Mouse (Mus musculus) CH12.LX (cell line): ENCODE results near the gene Pkn1. TPM values are rescaled to one million over a fixed set of nuclear protein-coding genes. Genes with fewer than 3 reads are reported as not detected.

Source experiments
- DNase-seq: peaks from one replicate; pipeline ENCODE4 v3.0.0-alpha.2; 2013; ENCODE audit errors: extremely low read depth
- H3K27ac ChIP-seq: 2 replicates; pipeline ENCODE4 v1.5.1; 2012; ENCODE audit warnings: low read depth, mild to moderate bottlenecking, control low read depth, moderate library complexity; ENCODE audit not compliant: insufficient read depth
- H3K27me3 ChIP-seq: replicated peaks from 2 replicates; pipeline ENCODE3; 2012; ENCODE audit warnings: inconsistent platforms
- H3K36me3 ChIP-seq, 2 experiments: replicated peaks in 1 of 2; 2 replicates each; pipeline versions ENCODE3 to v1.6.1; 2012; ENCODE audit warnings: inconsistent platforms in 1 of 2, low read length in 1 of 2, mild to moderate bottlenecking in 1 of 2, mixed read lengths in 1 of 2, moderate library complexity in 1 of 2; ENCODE audit not compliant: control insufficient read depth in 1 of 2, insufficient read depth in 1 of 2
- H3K4me1 ChIP-seq, 2 experiments: 2 replicates each; pipeline ENCODE4 v1.6.1; 2012; ENCODE audit warnings: inconsistent platforms in 1 of 2, moderate library complexity in 1 of 2; ENCODE audit not compliant: insufficient read depth in 2 of 2, control insufficient read depth in 1 of 2
- H3K4me2 ChIP-seq: 2 replicates; pipeline ENCODE4 v1.6.1; 2012; ENCODE audit warnings: low read depth, mild to moderate bottlenecking, control low read depth; ENCODE audit not compliant: poor library complexity, insufficient read depth, severe bottlenecking
- H3K4me3 ChIP-seq, 3 experiments: fragments of 150-350 bp in 1 of 3; sonication (generic) in 1 of 3; replicated peaks in 1 of 3; 2 replicates each; pipeline versions ENCODE3 to v1.5.1; 2011 to 2012; ENCODE audit warnings: low read depth in 2 of 3, low read length in 2 of 3, mild to moderate bottlenecking in 2 of 3, moderate library complexity in 2 of 3, control low read depth in 1 of 3, improper control_type of control experiment in 1 of 3, inconsistent platforms in 1 of 3, mixed read lengths in 1 of 3; ENCODE audit not compliant: poor library complexity in 1 of 3
- H3K79me2 ChIP-seq: replicated peaks from 2 replicates; pipeline ENCODE4 v1.6.1; 2012; ENCODE audit warnings: mild to moderate bottlenecking, moderate library complexity; ENCODE audit not compliant: control insufficient read depth, poor library complexity, insufficient read depth, severe bottlenecking; ENCODE audit errors: extremely low read depth
- H3K9ac ChIP-seq: 2 replicates; pipeline ENCODE4 v1.6.1; 2012; ENCODE audit warnings: low read depth, mild to moderate bottlenecking, control low read depth, moderate library complexity; ENCODE audit not compliant: insufficient read depth
- H3K9me3 ChIP-seq: replicated peaks from 2 replicates; pipeline ENCODE3; 2012; ENCODE audit warnings: low read length, inconsistent platforms, mixed read lengths
- CHD1 ChIP-seq: IDR thresholded peaks from 2 replicates; pipeline ENCODE4 v1.6.1; 2012; ENCODE audit warnings: low read depth, low read length, improper control_type of control experiment, inconsistent platforms
- CHD2 ChIP-seq: IDR thresholded peaks from 2 replicates; pipeline ENCODE4 v1.6.1; 2011; ENCODE audit warnings: low read length, improper control_type of control experiment
- CTCF ChIP-seq, 2 experiments: IDR thresholded peaks in 1 of 2; conservative IDR thresholded peaks in 1 of 2; 2 replicates each; pipeline ENCODE4 v1.5.1; 2011 to 2012; ENCODE audit warnings: low read depth in 2 of 2, low read length in 2 of 2, improper control_type of control experiment in 1 of 2, inconsistent platforms in 1 of 2, mild to moderate bottlenecking in 1 of 2, moderate library complexity in 1 of 2
- ETS1 ChIP-seq: conservative IDR thresholded peaks from 2 replicates; pipeline ENCODE4 v1.6.1; 2012; ENCODE audit warnings: low read depth, mild to moderate bottlenecking, inconsistent platforms, low read length, improper control_type of control experiment, moderate library complexity
- GABPA ChIP-seq: IDR thresholded peaks from 2 replicates; pipeline ENCODE4 v1.6.1; 2012; ENCODE audit warnings: low read depth, low read length, improper control_type of control experiment, inconsistent platforms; ENCODE audit not compliant: insufficient replicate concordance
- HCFC1 ChIP-seq: IDR thresholded peaks from 2 replicates; pipeline ENCODE4 v1.6.1; 2012; ENCODE audit warnings: low read depth, mild to moderate bottlenecking, inconsistent platforms, low read length, improper control_type of control experiment
- IRF4 ChIP-seq: IDR thresholded peaks from 2 replicates; pipeline ENCODE4 v1.6.1; 2014; ENCODE audit warnings: low read depth, mild to moderate bottlenecking, inconsistent platforms, low read length, improper control_type of control experiment
- JUN ChIP-seq: IDR thresholded peaks from 2 replicates; pipeline ENCODE4 v1.6.1; 2011; ENCODE audit warnings: low read depth, mild to moderate bottlenecking, low read length, improper control_type of control experiment, moderate library complexity; ENCODE audit not compliant: insufficient read depth
- JUND ChIP-seq: conservative IDR thresholded peaks from 2 replicates; pipeline ENCODE4 v1.6.1; 2011; ENCODE audit warnings: low read depth, low read length, improper control_type of control experiment
- KAT2A ChIP-seq: IDR thresholded peaks from 2 replicates; pipeline ENCODE4 v1.6.1; 2012; ENCODE audit warnings: low read length, improper control_type of control experiment, inconsistent platforms; ENCODE audit not compliant: insufficient replicate concordance
- MAFK ChIP-seq: IDR thresholded peaks from 2 replicates; pipeline ENCODE4 v1.6.1; 2011; ENCODE audit warnings: low read length, improper control_type of control experiment; ENCODE audit not compliant: insufficient replicate concordance
- MAX ChIP-seq: IDR thresholded peaks from 2 replicates; pipeline ENCODE4 v1.6.1; 2011; ENCODE audit warnings: low read length, improper control_type of control experiment
- MAZ ChIP-seq: IDR thresholded peaks from 2 replicates; pipeline ENCODE4 v1.6.1; 2012; ENCODE audit warnings: low read depth, mild to moderate bottlenecking, inconsistent platforms, low read length, improper control_type of control experiment, moderate library complexity
- MEF2A ChIP-seq: IDR thresholded peaks from 2 replicates; pipeline ENCODE4 v1.6.1; 2014; ENCODE audit warnings: low read depth, mild to moderate bottlenecking, inconsistent platforms, low read length, improper control_type of control experiment, borderline replicate concordance
- MXI1 ChIP-seq: IDR thresholded peaks from 2 replicates; pipeline ENCODE4 v1.6.1; 2011; ENCODE audit warnings: mild to moderate bottlenecking, low read depth, low read length, improper control_type of control experiment
- MYC ChIP-seq: IDR thresholded peaks from 2 replicates; pipeline ENCODE4 v1.6.1; 2011; ENCODE audit warnings: low read depth, mild to moderate bottlenecking, improper control_type of control experiment, low read length
- NELFE ChIP-seq: IDR thresholded peaks from 2 replicates; pipeline ENCODE4 v1.6.1; 2011; ENCODE audit warnings: low read depth, low read length, improper control_type of control experiment
- NRF1 ChIP-seq: IDR thresholded peaks from 2 replicates; pipeline ENCODE4 v1.6.1; 2014; ENCODE audit warnings: low read depth, mild to moderate bottlenecking, inconsistent platforms, low read length, improper control_type of control experiment, moderate library complexity
- PAX5 ChIP-seq: IDR thresholded peaks from 2 replicates; pipeline ENCODE4 v1.6.1; 2012; ENCODE audit warnings: low read length, inconsistent platforms, mixed read lengths
- POLR2A ChIP-seq: IDR thresholded peaks from 2 replicates; pipeline ENCODE4 v1.6.1; 2011; ENCODE audit warnings: low read depth, mild to moderate bottlenecking, improper control_type of control experiment, low read length
- POLR2AphosphoS2 ChIP-seq: IDR thresholded peaks from 2 replicates; pipeline ENCODE4 v1.6.1; 2011; ENCODE audit warnings: low read depth, low read length, improper control_type of control experiment
- RCOR1 ChIP-seq: conservative IDR thresholded peaks from 2 replicates; pipeline ENCODE4 v1.6.1; 2012; ENCODE audit warnings: low read depth, mild to moderate bottlenecking, inconsistent platforms, low read length, improper control_type of control experiment
- SIN3A ChIP-seq: IDR thresholded peaks from 2 replicates; pipeline ENCODE4 v1.6.1; 2012; ENCODE audit warnings: low read length, improper control_type of control experiment, inconsistent platforms
- SMC3 ChIP-seq: IDR thresholded peaks from 2 replicates; pipeline ENCODE4 v1.6.1; 2011; ENCODE audit warnings: low read depth, low read length, improper control_type of control experiment
- TBP ChIP-seq: conservative IDR thresholded peaks from 2 replicates; pipeline ENCODE4 v1.6.1; 2011; ENCODE audit warnings: low read depth, low read length, improper control_type of control experiment
- TCF12 ChIP-seq: IDR thresholded peaks from 2 replicates; pipeline ENCODE4 v1.6.1; 2014; ENCODE audit warnings: low read depth, mild to moderate bottlenecking, inconsistent platforms, low read length, improper control_type of control experiment
- UBTF ChIP-seq: IDR thresholded peaks from 2 replicates; pipeline ENCODE4 v1.6.1; 2012; ENCODE audit warnings: low read depth, mild to moderate bottlenecking, inconsistent platforms, low read length, improper control_type of control experiment, moderate library complexity
- USF1 ChIP-seq: IDR thresholded peaks from 2 replicates; pipeline ENCODE4 v1.6.1; 2014; ENCODE audit warnings: low read depth, mild to moderate bottlenecking, inconsistent platforms, low read length, improper control_type of control experiment
- USF2 ChIP-seq: conservative IDR thresholded peaks from 2 replicates; pipeline ENCODE4 v1.6.1; 2011; ENCODE audit warnings: low read depth, low read length, improper control_type of control experiment
- ZC3H11A ChIP-seq: IDR thresholded peaks from 2 replicates; pipeline ENCODE4 v1.6.1; 2012; ENCODE audit warnings: low read depth, mild to moderate bottlenecking, inconsistent platforms, low read length, improper control_type of control experiment
- ZKSCAN1 ChIP-seq: IDR thresholded peaks from 2 replicates; pipeline ENCODE4 v1.6.1; 2012; ENCODE audit warnings: low read depth, inconsistent platforms, low read length, improper control_type of control experiment, borderline replicate concordance
- ZMIZ1 ChIP-seq: IDR thresholded peaks from 2 replicates; pipeline ENCODE4 v1.6.1; 2012; ENCODE audit warnings: low read depth, mild to moderate bottlenecking, inconsistent platforms, low read length, improper control_type of control experiment
- dilution Hi-C: fragments of 300-500 bp; cut with MboI; formaldehyde crosslinking; loops from 2 replicates; pipeline ENCODE4 v1.14.3; 2020; ENCODE audit warnings: low sequenced_read_pairs; ENCODE audit not compliant: extremely low pct_unique_long_range_greater_than_20kb, extremely low pct_ligation_motif_present
- in situ Hi-C: fragments of 300-500 bp; cut with MboI; formaldehyde crosslinking; loops from 3 replicates; pipeline ENCODE4 v1.14.3; 2019; ENCODE audit warnings: low sequenced_read_pairs, low pct_ligation_motif_present, low pct_unique_long_range_greater_than_20kb, mixed read lengths
- polyA plus RNA-seq: library from polyadenylated mRNA; unstranded; fragments of >175 nt; gene quantifications from 2 replicates; pipeline ENCODE4 v1.2.1, GENCODE M21; 2012; ENCODE audit warnings: low read depth; ENCODE audit not compliant: insufficient read length
- total RNA-seq, 2 experiments: library from RNA; depleted of rRNA; stranded (reverse); fragments of 300-350 nt in 1 of 2; fragments of >200 nt in 1 of 2; gene quantifications; 2 replicates each; pipeline ENCODE4 v1.2.3; 2012 to 2014

The Pkn1 gene
- total and polyA plus RNA-seq, 3 experiments = 33.5 to 58.8 (median 47.8) TPM

- DNase-seq = no peak
- in situ Hi-C loops (no loop called here), dilution Hi-C loops (no loop called here)
- peaks cover 5 to 13% of the 10 kb centered on the region in 2 experiments for H3K4me1 ChIP-seq
- no peak overlapping the region for H3K27ac ChIP-seq
- no peak for TF ChIP-seq SIN3A
- no peak for TF ChIP-seq MAFK
- TF ChIP-seq MAX = no peak
- TF ChIP-seq ETS1 = no peak
- TF ChIP-seq KAT2A = no peak
- TF ChIP-seq MAZ = no peak
- no peak for TF ChIP-seq POLR2A
- no peak for TF ChIP-seq GABPA
- no peak for TF ChIP-seq HCFC1
- no peak for TF ChIP-seq CTCF (conservative IDR thresholded peaks at IDR 0.05 in 1 of 2, IDR thresholded peaks at IDR 0.05 in 1 of 2; ENCODE audit: low read depth in 2 of 2, low read length in 2 of 2)
- no peak for TF ChIP-seq ZKSCAN1
- TF ChIP-seq USF2 = no peak
- no peak for TF ChIP-seq TBP
- no peak for TF ChIP-seq NRF1
- TF ChIP-seq JUND = no peak
- no peak for TF ChIP-seq TCF12
- no peak for TF ChIP-seq POLR2AphosphoS2
- H3K9me3 ChIP-seq = peaks cover 9% of the 10 kb centered on the region
- H3K36me3 ChIP-seq = peaks cover 15 to 52% of the 10 kb centered on the region in 2 experiments
- H3K9ac ChIP-seq = no peak overlapping the region
- no peak overlapping the region for H3K4me3 ChIP-seq
- no peak overlapping the region for H3K4me2 ChIP-seq
- no peaks in the 10 kb centered on the region for H3K79me2 ChIP-seq
- H3K27me3 ChIP-seq = no peaks in the 10 kb centered on the region
Observed at GRCm38 (mm10) chr8:83664096-83664495, 34.9 kb downstream of the Pkn1 start.

- in situ Hi-C loops = no loop called here
- DNase-seq = peak; percentile 84
- Histone ChIP-seq H3K9ac (no peak overlapping the region), H3K79me2 (no peaks in the 10 kb centered on the region), H3K4me3 (no peak overlapping the region), H3K4me1 (peaks cover 5 to 13% of the 10 kb centered on the region in 2 experiments), H3K27ac (no peak overlapping the region), H3K36me3 (peaks cover 0 to 35% of the 10 kb centered on the region in 2 experiments), H3K9me3 (no peaks in the 10 kb centered on the region), H3K4me2 (no peak overlapping the region), H3K27me3 (no peaks in the 10 kb centered on the region)
- dilution Hi-C loops = no loop called here
- TF ChIP-seq UBTF = no peak
- peak; percentile 75 for TF ChIP-seq SMC3
- no peak for TF ChIP-seq NRF1
- peak; percentile 92 for TF ChIP-seq CTCF (conservative IDR thresholded peaks at IDR 0.05 in 1 of 2, IDR thresholded peaks at IDR 0.05 in 1 of 2; ENCODE audit: low read depth in 2 of 2, low read length in 2 of 2)
- TF ChIP-seq MAZ = no peak
- TF ChIP-seq MYC = no peak
- TF ChIP-seq MEF2A = no peak
- TF ChIP-seq SIN3A = no peak
- no peak for TF ChIP-seq ZKSCAN1
- TF ChIP-seq IRF4 = no peak
- TF ChIP-seq JUN = no peak
- no peak for TF ChIP-seq JUND
- no peak for TF ChIP-seq NELFE
- no peak for TF ChIP-seq ZMIZ1
- TF ChIP-seq HCFC1 = no peak
- TF ChIP-seq MXI1 = no peak
- TF ChIP-seq PAX5 = no peak
- no peak for TF ChIP-seq RCOR1
- TF ChIP-seq ZC3H11A = no peak
- no peak for TF ChIP-seq USF2
- no peak for TF ChIP-seq TCF12
- TF ChIP-seq ETS1 = no peak
- no peak for TF ChIP-seq POLR2AphosphoS2
- no peak for TF ChIP-seq USF1
- TF ChIP-seq CHD2 = no peak
- TF ChIP-seq CHD1 = no peak
- TF ChIP-seq GABPA = no peak
Observed at GRCm38 (mm10) chr8:83662421-83662826, 36.6 kb downstream of the Pkn1 start.
